Mouse (Mus musculus) embryonic facial prominence, embryonic 11.5 days (tissue): ENCODE data around the gene Mcu. TPM values are rescaled to one million over a fixed set of nuclear protein-coding genes. Genes with fewer than 3 reads are reported as not detected.

Experiments used
- ATAC-seq: fragments of 200-750 bp; cut with Nextera tagmentation; replicated peaks from 2 replicates; pipeline ENCODE4 v1.8.0; 2017; ENCODE audit warnings: low read depth; ENCODE audit not compliant: insufficient number of reproducible peaks, low FRiP score, low TSS enrichment
- DNase-seq: peaks from one replicate; pipeline ENCODE4 v3.0.0-alpha.2; 2015; ENCODE audit warnings: low spot score
- H3K27ac ChIP-seq: fragments of 300-500 bp; sonication (generic); replicated peaks from 2 replicates; pipeline ENCODE4 v1.5.1; 2014; ENCODE audit warnings: mild to moderate bottlenecking, low read depth, low read length, control low read depth
- H3K27me3 ChIP-seq: fragments of 300-500 bp; sonication (generic); 2 replicates; pipeline ENCODE4 v1.6.1; 2014; ENCODE audit warnings: mild to moderate bottlenecking, low read length, moderate library complexity, mixed read lengths; ENCODE audit not compliant: control insufficient read depth, insufficient read depth
- H3K36me3 ChIP-seq: fragments of 300-500 bp; sonication (generic); replicated peaks from 2 replicates; pipeline ENCODE4 v1.6.1; 2014; ENCODE audit warnings: low read depth, mild to moderate bottlenecking, low read length, moderate library complexity, mixed read lengths; ENCODE audit not compliant: control insufficient read depth, insufficient read depth
- H3K4me1 ChIP-seq: fragments of 300-500 bp; sonication (generic); 2 replicates; pipeline ENCODE4 v1.6.1; 2014; ENCODE audit warnings: low read length, mixed read lengths; ENCODE audit not compliant: control insufficient read depth, insufficient read depth
- H3K4me2 ChIP-seq: fragments of 300-500 bp; sonication (generic); 2 replicates; pipeline ENCODE4 v1.6.1; 2014; ENCODE audit warnings: low read depth, mild to moderate bottlenecking, control low read depth, low read length, moderate library complexity
- H3K4me3 ChIP-seq: fragments of 300-500 bp; sonication (generic); 2 replicates; pipeline ENCODE4 v1.5.1; 2014; ENCODE audit warnings: low read depth, low read length, control low read depth
- H3K9ac ChIP-seq: fragments of 300-500 bp; sonication (generic); replicated peaks from 2 replicates; pipeline ENCODE4 v1.6.1; 2014; ENCODE audit warnings: mild to moderate bottlenecking, control low read depth, low read length
- H3K9me3 ChIP-seq: fragments of 300-500 bp; sonication (generic); replicated peaks from 2 replicates; pipeline ENCODE4 v1.6.1; 2016; ENCODE audit warnings: mild to moderate bottlenecking, low read length, inconsistent platforms, mixed read lengths; ENCODE audit not compliant: control insufficient read depth
- WGBS: fragments of 180-500 bp; shearing (Covaris S2); extraction: QIAGEN DNeasy Blood & Tissue Kit; methylation state at CpG from one replicate; pipeline ENCODE4 v1.1.7; 2014; 5-methylcytosine and 5-hydroxymethylcytosine counted together
- polyA plus RNA-seq: library from polyadenylated mRNA; unstranded; fragments of >200 nt; fragmentation: Nextera tagmentation; extraction: Ambion mirVana; gene quantifications from 2 replicates; pipeline ENCODE4 v1.2.1, GENCODE M21; 2014

Gene Mcu
- polyA plus RNA-seq, 1 experiment from 2014 or later = 25.3 TPM

DNA sequence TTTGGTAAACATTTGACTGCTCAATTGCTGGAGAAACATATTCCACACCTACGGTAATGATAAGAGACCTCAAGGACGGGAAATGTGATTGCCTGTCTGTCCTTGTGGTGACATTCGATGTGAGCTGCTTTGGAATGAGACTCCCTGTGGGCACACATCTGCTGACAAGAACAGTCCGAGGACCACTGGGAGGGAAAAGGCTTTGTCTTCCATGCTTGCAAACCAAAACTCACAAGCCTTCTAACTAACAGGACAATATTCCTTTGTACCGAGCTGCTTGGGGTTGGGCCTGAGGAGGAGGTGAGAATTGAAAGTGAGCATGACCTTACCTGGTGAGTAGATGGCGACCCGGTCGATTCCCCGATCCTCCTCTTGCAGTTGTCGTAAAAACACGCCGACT, 149.2 kb downstream of the Mcu start:
- ATAC-seq = no peak
- WGBS = 85% methylated on average over 12 of the region's 12 CpGs

DNA sequence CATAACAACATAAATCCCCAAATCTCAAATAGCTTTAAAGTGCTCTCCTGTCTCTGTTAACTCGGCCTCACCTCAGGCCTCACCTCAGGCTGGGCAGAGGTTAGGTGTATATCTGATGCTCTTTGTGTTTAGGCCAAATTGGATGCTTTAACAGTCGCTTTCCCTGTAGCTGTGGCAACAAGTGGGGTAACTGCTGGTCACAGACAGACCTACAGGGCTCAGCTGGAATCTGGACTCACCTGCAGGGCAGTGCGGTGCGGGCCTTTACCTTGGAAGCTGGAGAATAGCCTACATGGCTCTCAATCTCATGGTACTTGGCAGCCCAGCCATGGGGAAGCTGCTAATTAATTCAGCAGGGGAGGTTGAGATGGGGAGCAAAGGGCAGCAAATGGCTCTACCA, 149.9 kb downstream of the Mcu start:
- H3K4me2 ChIP-seq = no peak overlapping the region
- no peaks in the 10 kb centered on the region for H3K9me3 ChIP-seq
- no peak for ATAC-seq
- no peak for DNase-seq
- H3K27ac ChIP-seq = no peak overlapping the region
- H3K4me3 ChIP-seq = no peak overlapping the region
- 62% methylated on average over 4 of the region's 4 CpGs for WGBS
- no peaks in the 10 kb centered on the region for H3K27me3 ChIP-seq
- H3K4me1 ChIP-seq = peaks cover 3% of the 10 kb centered on the region; the same call in 1 of the 2 replicates
- H3K36me3 ChIP-seq = no peaks in the 10 kb centered on the region
- H3K9ac ChIP-seq = no peak overlapping the region

More for the DNA sequence above, 149.2 kb downstream of the Mcu start:
- H3K4me2 ChIP-seq = no peak overlapping the region
- no peak overlapping the region for H3K27ac ChIP-seq
- no peak overlapping the region for H3K4me3 ChIP-seq
- H3K9ac ChIP-seq = no peak overlapping the region
- DNase-seq = no peak
- peaks cover 3% of the 10 kb centered on the region; the same call in 1 of the 2 replicates for H3K4me1 ChIP-seq
- no peaks in the 10 kb centered on the region for H3K36me3 ChIP-seq
- no peaks in the 10 kb centered on the region for H3K9me3 ChIP-seq
- H3K27me3 ChIP-seq = no peaks in the 10 kb centered on the region

DNA sequence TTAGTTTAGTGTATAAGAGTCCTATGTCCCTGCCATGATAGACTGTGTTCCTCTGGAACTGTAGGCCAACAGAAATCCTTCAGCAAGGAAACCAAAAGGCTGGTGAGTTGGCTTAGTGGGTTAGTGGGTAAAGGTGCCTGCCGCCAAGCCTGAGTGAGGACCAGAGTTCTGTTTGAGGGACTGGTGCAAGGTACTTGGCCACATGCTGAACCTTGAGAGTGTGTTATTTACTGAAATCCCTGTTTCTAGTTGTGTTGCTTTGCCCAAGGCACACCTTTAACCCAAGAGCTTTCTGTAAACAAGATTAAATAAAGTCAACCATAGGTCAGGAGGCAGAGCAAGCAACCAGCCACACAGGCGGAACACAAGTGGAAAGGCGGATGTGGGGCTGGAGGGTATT, 150.9 kb downstream of the Mcu start:
- 68% methylated on average over 3 of the region's 3 CpGs for WGBS
- Histone ChIP-seq H3K27ac (no peak overlapping the region), H3K36me3 (no peaks in the 10 kb centered on the region), H3K4me3 (no peak overlapping the region), H3K9ac (no peak overlapping the region), H3K27me3 (no peaks in the 10 kb centered on the region), H3K4me2 (no peak overlapping the region), H3K9me3 (no peaks in the 10 kb centered on the region), H3K4me1 (peaks cover 3% of the 10 kb centered on the region; the same call in 1 of the 2 replicates)
- DNase-seq (no peak), ATAC-seq (no peak)

DNA sequence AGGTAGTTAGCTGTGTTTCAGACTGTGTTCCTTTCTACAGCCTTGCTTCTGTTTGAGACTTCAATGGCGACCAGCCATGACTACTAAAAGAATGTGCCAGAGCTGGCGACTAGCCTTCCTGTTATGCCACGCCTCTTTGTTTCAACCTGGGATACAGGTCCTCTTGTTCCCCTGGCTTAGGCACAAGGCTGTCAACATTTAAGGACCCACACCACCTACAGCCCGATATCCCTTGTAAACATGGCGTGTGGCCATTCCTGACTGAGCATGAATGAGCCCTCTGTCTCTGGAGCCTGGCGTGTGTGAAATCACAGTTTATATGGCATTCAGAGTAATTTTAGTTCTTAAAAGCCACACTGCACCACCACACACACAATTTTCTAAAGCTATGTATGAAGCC, 154.2 kb downstream of the Mcu start:
- no peak for DNase-seq

DNA sequence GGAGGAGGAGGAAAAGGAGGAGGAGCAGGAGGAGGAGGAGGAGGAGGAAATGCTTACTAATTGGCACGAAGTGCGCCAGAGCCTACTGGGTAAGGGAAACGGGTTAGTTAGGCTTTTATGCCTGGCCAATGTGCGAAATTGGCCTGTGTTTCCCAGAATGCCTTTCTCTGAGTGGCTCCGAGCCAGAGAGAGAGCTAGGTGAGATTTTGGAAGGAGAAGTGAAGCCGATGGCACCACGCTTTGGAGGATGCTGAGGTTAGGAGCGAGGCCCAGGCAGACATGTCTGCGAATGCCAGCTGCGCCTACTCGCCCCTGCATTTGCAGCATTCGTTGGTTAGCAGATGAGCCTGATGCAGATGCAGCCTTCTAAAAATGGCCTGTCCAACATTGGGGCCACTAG, 156.7 kb downstream of the Mcu start:
- Histone ChIP-seq H3K4me1 (no peaks in the 10 kb centered on the region), H3K27me3 (no peaks in the 10 kb centered on the region), H3K36me3 (no peaks in the 10 kb centered on the region), H3K9me3 (no peaks in the 10 kb centered on the region), H3K9ac (no peak overlapping the region), H3K4me3 (no peak overlapping the region), H3K4me2 (no peak overlapping the region), H3K27ac (no peak overlapping the region)
- 92% methylated on average over 12 of the region's 12 CpGs for WGBS
- ATAC-seq (no peak), DNase-seq (no peak)

More for the DNA sequence above, 154.2 kb downstream of the Mcu start:
- H3K27ac ChIP-seq = no peak overlapping the region
- ATAC-seq = no peak
- no peaks in the 10 kb centered on the region for H3K9me3 ChIP-seq
- no peak overlapping the region for H3K9ac ChIP-seq
- whole genome bisulfite sequencing = 83% methylated on average over 6 of the region's 6 CpGs
- no peak overlapping the region for H3K4me3 ChIP-seq
- no peak overlapping the region for H3K4me2 ChIP-seq
- H3K27me3 ChIP-seq = no peaks in the 10 kb centered on the region
- H3K36me3 ChIP-seq = no peaks in the 10 kb centered on the region
- H3K4me1 ChIP-seq = peaks cover 3% of the 10 kb centered on the region; the same call in 1 of the 2 replicates

DNA sequence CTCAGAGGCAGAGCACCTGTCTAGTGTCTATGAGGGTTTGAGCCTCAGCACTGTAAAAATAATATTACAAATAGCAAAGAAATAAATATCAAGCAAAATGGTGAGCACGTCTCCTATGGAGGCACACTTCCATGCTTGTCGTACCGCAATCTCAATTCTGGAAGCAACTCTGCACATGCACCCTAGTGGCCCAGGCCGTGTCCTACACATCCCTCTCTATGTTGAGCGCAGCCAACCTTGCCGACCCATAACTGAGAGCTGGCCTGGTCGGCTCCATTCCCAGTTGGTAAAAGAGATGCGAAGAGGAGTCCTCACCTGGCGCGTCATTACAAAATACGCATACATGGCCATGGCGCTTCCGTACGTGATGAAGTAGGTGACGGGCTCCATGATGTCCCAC, 161.9 kb downstream of the Mcu start:
- H3K9ac ChIP-seq = no peak overlapping the region
- no peak overlapping the region for H3K4me3 ChIP-seq
- no peaks in the 10 kb centered on the region for H3K36me3 ChIP-seq
- H3K4me2 ChIP-seq = no peak overlapping the region
- H3K27ac ChIP-seq = no peak overlapping the region
- ATAC-seq (no peak), DNase-seq (no peak)
- no peaks in the 10 kb centered on the region for H3K9me3 ChIP-seq
- H3K4me1 ChIP-seq = no peaks in the 10 kb centered on the region
- WGBS = 95% methylated on average over 15 of the region's 15 CpGs
- no peaks in the 10 kb centered on the region for H3K27me3 ChIP-seq

DNA sequence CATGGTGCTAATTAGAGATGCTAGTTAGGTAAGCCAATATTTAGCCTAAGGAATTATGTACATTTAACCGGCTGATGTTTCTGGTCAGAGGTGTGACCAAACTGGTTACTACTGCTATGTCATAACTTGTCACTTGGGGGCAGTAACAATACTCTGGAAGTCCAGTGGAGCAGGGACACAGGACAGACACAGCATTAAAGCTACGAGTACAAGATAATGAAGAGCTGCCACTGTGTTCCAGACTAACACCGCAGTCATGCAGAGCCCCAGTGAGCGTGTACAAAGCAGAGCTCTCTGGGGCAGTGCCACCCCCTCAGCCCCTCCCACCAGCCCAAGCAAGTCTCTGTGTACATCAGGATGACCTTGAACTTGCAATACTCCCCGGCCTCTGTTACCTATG, 164.7 kb downstream of the Mcu start:
- 51% methylated on average over 5 of the region's 5 CpGs for WGBS
- Histone ChIP-seq H3K9ac (no peak overlapping the region), H3K36me3 (no peaks in the 10 kb centered on the region), H3K9me3 (no peaks in the 10 kb centered on the region), H3K4me2 (no peak overlapping the region), H3K27ac (no peak overlapping the region), H3K27me3 (no peaks in the 10 kb centered on the region), H3K4me3 (no peak overlapping the region), H3K4me1 (no peaks in the 10 kb centered on the region)
- 0 out of 2 replicates have a peak, but pooled peaks have one; percentile 65 for ATAC-seq
- peak; percentile 56 for DNase-seq

DNA sequence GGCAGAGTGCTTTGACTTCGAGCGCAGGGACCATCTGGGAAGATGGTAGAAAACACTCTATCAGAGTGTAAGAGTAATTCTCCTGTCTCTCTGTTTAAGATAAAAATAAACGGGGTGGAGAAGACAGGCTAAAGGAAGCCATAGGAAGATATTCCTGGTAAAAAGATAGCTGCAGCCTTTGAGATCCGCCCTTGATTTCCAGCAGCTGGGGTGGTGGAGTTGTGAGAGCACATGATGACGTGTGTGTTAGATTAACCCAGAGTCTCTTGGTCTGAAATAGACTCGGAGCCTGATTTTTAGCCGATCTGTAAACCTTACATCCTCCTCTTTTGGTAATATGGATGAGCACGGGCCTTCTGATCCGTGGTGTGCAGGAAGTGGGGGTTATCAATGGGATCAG, 168.9 kb downstream of the Mcu start:
- Histone ChIP-seq H3K36me3 (no peaks in the 10 kb centered on the region), H3K9me3 (no peaks in the 10 kb centered on the region), H3K27me3 (no peaks in the 10 kb centered on the region), H3K4me1 (no peaks in the 10 kb centered on the region), H3K9ac (no peak overlapping the region), H3K27ac (no peak overlapping the region), H3K4me3 (no peak overlapping the region), H3K4me2 (no peak overlapping the region)
- ATAC-seq (no peak), DNase-seq (no peak)
- WGBS = 66% methylated on average over 9 of the region's 9 CpGs
